Mouse (Mus musculus) yolk sac, embryonic 10.5 days (tissue): ENCODE measurements around the gene Smoc2.

ENCODE experiments used
- DNase-seq: peaks from one replicate; pipeline ENCODE4 v3.0.0-alpha.2; 2017; ENCODE audit warnings: low spot score

Smoc2 gene

DNA sequence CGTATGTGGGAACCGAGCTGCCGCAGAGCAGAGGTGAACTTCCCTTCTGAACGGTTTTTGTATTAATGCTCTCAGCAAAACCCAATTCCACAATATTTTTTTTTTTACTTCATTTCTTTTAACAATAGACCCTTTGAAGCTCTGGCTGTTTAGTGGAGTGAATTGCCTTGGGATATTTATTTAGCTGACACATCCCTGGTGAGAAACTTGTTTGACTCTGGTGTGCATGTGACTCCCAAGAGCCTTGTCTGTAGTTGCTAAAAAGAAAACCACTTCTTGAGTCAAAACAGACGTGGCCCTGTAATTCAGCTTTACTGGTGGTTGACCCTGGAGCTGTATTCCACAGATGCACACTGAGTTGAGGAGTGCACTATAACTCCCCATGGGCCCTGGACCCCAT is 135.2 kb downstream of the Smoc2 start:
- DNase-seq, result no peak

DNA sequence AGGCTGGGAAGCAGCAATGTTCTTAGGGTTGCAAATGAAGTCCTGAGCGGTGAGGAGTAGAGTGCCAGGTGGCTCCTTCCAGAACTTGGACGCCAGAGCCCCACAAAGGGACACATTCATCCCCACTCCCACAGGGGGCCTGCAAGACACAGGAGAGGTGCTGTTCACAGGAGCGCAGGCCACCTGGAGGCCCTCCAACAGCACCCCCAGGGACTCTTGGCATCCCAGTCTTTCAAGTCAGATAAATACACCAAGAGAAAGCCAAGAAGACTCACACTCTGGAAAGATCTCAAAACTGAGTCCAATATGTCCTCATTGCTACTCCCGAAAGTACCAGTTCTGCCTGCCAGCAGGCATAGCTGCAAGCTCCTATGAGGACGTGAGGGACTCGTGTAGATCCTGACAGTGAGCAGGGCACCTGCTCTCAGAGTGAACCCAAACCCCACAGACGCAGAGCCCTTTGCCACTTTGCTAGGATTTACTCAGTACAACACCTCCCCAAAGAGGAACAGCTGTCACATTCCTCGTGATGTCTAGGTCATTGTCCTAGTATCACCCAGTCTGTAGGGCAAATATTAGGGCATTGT is 141.2 kb downstream of the Smoc2 start:
- no peak for DNase-seq

GRCm38 (mm10) chr17:14426481-14426880 is 147.2 kb downstream of the Smoc2 start:
- no peak for DNase-seq

- no peak for DNase-seq
Measured at GRCm38 (mm10) chr17:14434717-14435116, 155.4 kb downstream of the Smoc2 start.

DNA sequence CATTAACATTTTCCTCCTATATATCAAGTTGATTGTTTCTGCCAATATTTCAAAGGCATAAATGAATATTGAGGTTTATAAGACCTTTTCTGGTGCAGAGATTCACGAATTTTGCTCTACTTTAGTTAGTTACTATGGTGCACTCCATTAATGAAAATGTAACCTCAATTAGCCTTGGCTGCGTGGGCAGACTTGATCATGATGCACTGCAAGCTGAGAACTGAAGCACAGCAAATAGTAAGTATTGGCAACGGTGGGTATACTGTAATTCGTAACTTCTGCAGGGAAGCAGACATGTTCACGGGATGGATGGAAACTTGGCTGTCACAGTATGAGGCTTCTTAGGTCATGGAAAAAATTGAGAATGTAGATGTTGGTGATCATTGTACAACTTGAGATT is 166.3 kb downstream of the Smoc2 start:
- no peak for DNase-seq

DNA sequence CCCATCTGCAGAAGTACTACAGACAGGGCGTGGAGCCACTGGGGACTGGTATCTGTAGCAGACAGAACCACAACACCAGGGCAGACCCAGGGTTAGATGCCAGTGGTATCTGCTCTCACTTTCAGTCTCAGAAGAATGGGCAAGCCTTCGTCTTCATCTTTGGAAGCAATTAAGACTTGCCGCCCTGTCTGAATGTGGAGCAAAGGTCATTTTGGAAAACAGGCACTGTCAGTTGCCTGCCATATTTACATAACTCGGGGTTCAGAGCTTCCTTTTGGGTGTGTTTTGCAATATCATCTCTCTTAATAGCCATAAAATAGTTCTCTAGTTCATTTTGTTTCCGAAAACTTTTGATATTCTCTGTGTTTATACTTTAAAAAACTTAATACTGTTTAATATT is 168.0 kb downstream of the Smoc2 start:
- DNase-seq, result no peak
